Mouse (Mus musculus): ENCODE results near the gene Sst. TPM values are rescaled to one million over a fixed set of nuclear protein-coding genes. Genes with fewer than 3 reads are reported as not detected.

Sst gene
- 0.26 TPM in 1 of 2 replicates, not detected in the other for polyA plus RNA-seq (2016; fragmentation: Nextera tagmentation; extraction: Ambion mirVana)

- Histone ChIP-seq H3K27ac (ENCODE audit: poor library complexity, severe bottlenecking) (no peak within 1 kb of the TSS), H3K27me3 (replicated peaks) (peaks cover 38% of the 10 kb centered on the region), H3K9ac (no peak within 1 kb of the TSS), H3K36me3 (no peaks in the 10 kb centered on the region), H3K9me3 (replicated peaks) (no peaks in the 10 kb centered on the region), H3K4me2 (no peak within 1 kb of the TSS), H3K4me3 (no peak within 1 kb of the TSS), H3K4me1 (replicated peaks) (no peaks in the 10 kb centered on the region)
- no peak for ATAC-seq (ENCODE audit: insufficient number of reproducible peaks, low FRiP score)
- WGBS = 9% methylated on average over 26 of the region's 26 CpGs
Measured at GRCm38 (mm10) chr16:23890636-23891035, at the start of gene Sst. Gene Sst, minus strand, starts transcription at chr16:23890958.

- H3K9me3 ChIP-seq (replicated peaks) = no peaks in the 10 kb centered on the region
- 61% methylated on average over 2 of the region's 2 CpGs for WGBS
Measured at GRCm38 (mm10) chr16:23934397-23934796, 43.6 kb upstream of the Sst start.

GRCm38 (mm10) chr16:23932294-23932693, 41.5 kb upstream of the Sst start, which contains the start of gene Rtp2:
Gene Rtp2, minus strand, starts transcription at chr16:23932394.
- no peaks in the 10 kb centered on the region for H3K36me3 ChIP-seq
- H3K4me3 ChIP-seq = no peak within 1 kb of the TSS
- peaks cover 4% of the 10 kb centered on the region; the same call in 1 of the 2 replicates for H3K4me1 ChIP-seq (replicated peaks)
- no peak within 1 kb of the TSS for H3K27ac ChIP-seq (ENCODE audit: poor library complexity, severe bottlenecking)
- 84% methylated on average over 11 of the region's 11 CpGs for WGBS
- H3K9ac ChIP-seq = no peak within 1 kb of the TSS
- peak within 1 kb of the TSS; percentile 57 for H3K4me2 ChIP-seq
- H3K9me3 ChIP-seq (replicated peaks) = no peaks in the 10 kb centered on the region
- no peak for ATAC-seq (ENCODE audit: insufficient number of reproducible peaks, low FRiP score)
- H3K27me3 ChIP-seq (replicated peaks) = 0 out of 2 replicates have a peak, but pooled peaks cover 7% of the 10 kb centered on the region

More at GRCm38 (mm10) chr16:23934397-23934796, 43.6 kb upstream of the Sst start:
- H3K27me3 ChIP-seq (replicated peaks) = 0 out of 2 replicates have a peak, but pooled peaks cover 5% of the 10 kb centered on the region
- H3K9ac ChIP-seq = no peak overlapping the region
- H3K27ac ChIP-seq (ENCODE audit: poor library complexity, severe bottlenecking) = no peak overlapping the region
- H3K4me2 ChIP-seq = no peak overlapping the region
- no peak for ATAC-seq (ENCODE audit: insufficient number of reproducible peaks, low FRiP score)
- H3K36me3 ChIP-seq = no peaks in the 10 kb centered on the region
- peaks cover 4% of the 10 kb centered on the region; the same call in 1 of the 2 replicates for H3K4me1 ChIP-seq (replicated peaks)
- H3K4me3 ChIP-seq = no peak overlapping the region

- 29% methylated on average over 18 of the region's 18 CpGs for WGBS
- Histone ChIP-seq H3K9ac (no peak overlapping the region), H3K4me1 (replicated peaks) (peaks cover 4% of the 10 kb centered on the region; the same call in 1 of the 2 replicates), H3K4me2 (peak overlapping the region; percentile 57), H3K4me3 (no peak overlapping the region), H3K27ac (ENCODE audit: poor library complexity, severe bottlenecking) (no peak overlapping the region), H3K27me3 (replicated peaks) (0 out of 2 replicates have a peak, but pooled peaks cover 10% of the 10 kb centered on the region), H3K36me3 (no peaks in the 10 kb centered on the region), H3K9me3 (replicated peaks) (no peaks in the 10 kb centered on the region)
- no peak for ATAC-seq (ENCODE audit: insufficient number of reproducible peaks, low FRiP score)
Measured at GRCm38 (mm10) chr16:23931275-23931674, 40.5 kb upstream of the Sst start.

- peak overlapping the region; percentile 57 for H3K4me2 ChIP-seq
- H3K4me3 ChIP-seq = no peak overlapping the region
Measured at GRCm38 (mm10) chr16:23930426-23931073, 39.8 kb upstream of the Sst start.

GRCm38 (mm10) chr16:23927301-23928114, 36.8 kb upstream of the Sst start:
- Histone ChIP-seq H3K27me3 (replicated peaks) (0 out of 2 replicates have a peak, but pooled peaks cover 10% of the 10 kb centered on the region), H3K9me3 (replicated peaks) (no peaks in the 10 kb centered on the region), H3K27ac (ENCODE audit: poor library complexity, severe bottlenecking) (no peak overlapping the region), H3K36me3 (no peaks in the 10 kb centered on the region), H3K9ac (no peak overlapping the region), H3K4me2 (no peak overlapping the region), H3K4me1 (replicated peaks) (peaks cover 4% of the 10 kb centered on the region; the same call in 1 of the 2 replicates), H3K4me3 (no peak overlapping the region)
- ATAC-seq (ENCODE audit: insufficient number of reproducible peaks, low FRiP score) = no peak; the same call in 1 of the 2 replicates
- WGBS = 89% methylated on average over 33 of the region's 33 CpGs

More at GRCm38 (mm10) chr16:23930426-23931073, 39.8 kb upstream of the Sst start:
- H3K9ac ChIP-seq = no peak overlapping the region
- no peaks in the 10 kb centered on the region for H3K9me3 ChIP-seq (replicated peaks)
- ATAC-seq (ENCODE audit: insufficient number of reproducible peaks, low FRiP score) = no peak
- 0 out of 2 replicates have a peak, but pooled peaks cover 10% of the 10 kb centered on the region for H3K27me3 ChIP-seq (replicated peaks)
- H3K4me1 ChIP-seq (replicated peaks) = peaks cover 4% of the 10 kb centered on the region; the same call in 1 of the 2 replicates
- H3K36me3 ChIP-seq = no peaks in the 10 kb centered on the region
- no peak overlapping the region for H3K27ac ChIP-seq (ENCODE audit: poor library complexity, severe bottlenecking)
- 79% methylated on average over 3 of the region's 3 CpGs for WGBS

- Histone ChIP-seq H3K4me1 (replicated peaks) (no peaks in the 10 kb centered on the region), H3K27ac (ENCODE audit: poor library complexity, severe bottlenecking) (no peak overlapping the region), H3K9me3 (replicated peaks) (no peaks in the 10 kb centered on the region), H3K4me2 (no peak overlapping the region), H3K4me3 (no peak overlapping the region), H3K9ac (no peak overlapping the region), H3K36me3 (no peaks in the 10 kb centered on the region), H3K27me3 (replicated peaks) (0 out of 2 replicates have a peak, but pooled peaks cover 5% of the 10 kb centered on the region)
- WGBS = 71% methylated on average over 1 of the region's 1 CpGs
- no peak for ATAC-seq (ENCODE audit: insufficient number of reproducible peaks, low FRiP score)
Measured at GRCm38 (mm10) chr16:23922906-23923305, 32.1 kb upstream of the Sst start.

- no peak overlapping the region for H3K27ac ChIP-seq (ENCODE audit: poor library complexity, severe bottlenecking)
- WGBS = 70% methylated on average over 5 of the region's 5 CpGs
Measured at GRCm38 (mm10) chr16:23921697-23922096, 30.9 kb upstream of the Sst start.

GRCm38 (mm10) chr16:23919418-23919817, 28.7 kb upstream of the Sst start:
- WGBS = 69% methylated on average over 2 of the region's 2 CpGs
- H3K9ac ChIP-seq = no peak overlapping the region
- H3K4me1 ChIP-seq (replicated peaks) = no peaks in the 10 kb centered on the region

More at GRCm38 (mm10) chr16:23921697-23922096, 30.9 kb upstream of the Sst start:
- Histone ChIP-seq H3K4me2 (no peak overlapping the region), H3K4me1 (replicated peaks) (no peaks in the 10 kb centered on the region), H3K36me3 (no peaks in the 10 kb centered on the region), H3K4me3 (no peak overlapping the region), H3K9ac (no peak overlapping the region), H3K9me3 (replicated peaks) (no peaks in the 10 kb centered on the region), H3K27me3 (replicated peaks) (no peaks in the 10 kb centered on the region)
- no peak for ATAC-seq (ENCODE audit: insufficient number of reproducible peaks, low FRiP score)

GRCm38 (mm10) chr16:23913401-23913800, 22.6 kb upstream of the Sst start:
- ATAC-seq (ENCODE audit: insufficient number of reproducible peaks, low FRiP score) = no peak
- Histone ChIP-seq H3K9me3 (replicated peaks) (no peaks in the 10 kb centered on the region; the same call in 1 of the 2 replicates), H3K9ac (no peak overlapping the region), H3K4me2 (0 out of 2 replicates have a peak overlapping the region, but pooled peaks have one; percentile 9), H3K4me1 (replicated peaks) (no peaks in the 10 kb centered on the region), H3K36me3 (no peaks in the 10 kb centered on the region), H3K27ac (ENCODE audit: poor library complexity, severe bottlenecking) (no peak overlapping the region), H3K4me3 (no peak overlapping the region), H3K27me3 (replicated peaks) (no peaks in the 10 kb centered on the region; the same call in 1 of the 2 replicates)
- WGBS = 21% methylated on average over 3 of the region's 3 CpGs

More at GRCm38 (mm10) chr16:23919418-23919817, 28.7 kb upstream of the Sst start:
- ATAC-seq (ENCODE audit: insufficient number of reproducible peaks, low FRiP score) = no peak
- Histone ChIP-seq H3K4me2 (no peak overlapping the region), H3K27ac (ENCODE audit: poor library complexity, severe bottlenecking) (no peak overlapping the region), H3K4me3 (no peak overlapping the region), H3K27me3 (replicated peaks) (no peaks in the 10 kb centered on the region), H3K9me3 (replicated peaks) (no peaks in the 10 kb centered on the region), H3K36me3 (no peaks in the 10 kb centered on the region)

- Histone ChIP-seq H3K9me3 (replicated peaks) (peaks cover 2% of the 10 kb centered on the region; the same call in 1 of the 2 replicates), H3K4me3 (no peak overlapping the region), H3K4me1 (replicated peaks) (no peaks in the 10 kb centered on the region), H3K4me2 (no peak overlapping the region), H3K36me3 (no peaks in the 10 kb centered on the region), H3K9ac (no peak overlapping the region), H3K27ac (ENCODE audit: poor library complexity, severe bottlenecking) (no peak overlapping the region), H3K27me3 (replicated peaks) (no peaks in the 10 kb centered on the region; the same call in 1 of the 2 replicates)
- 75% methylated on average over 13 of the region's 13 CpGs for WGBS
- ATAC-seq (ENCODE audit: insufficient number of reproducible peaks, low FRiP score) = no peak
Measured at GRCm38 (mm10) chr16:23912741-23913140, 22.0 kb upstream of the Sst start.
